Mouse (Mus musculus) cortical plate, adult 2 months (tissue): Measurements from ENCODE around the gene Morn5.

Source experiments
- CTCF ChIP-seq: fragments of 200-500 bp; IDR thresholded peaks from 2 replicates; pipeline ENCODE4 v1.5.1; 2011; ENCODE audit warnings: mild to moderate bottlenecking, control low read depth, low read length; ENCODE audit not compliant: insufficient read depth; ENCODE audit errors: extremely low read depth
- POLR2A ChIP-seq: fragments of 200-500 bp; IDR thresholded peaks from 2 replicates; pipeline ENCODE4 v1.6.1; 2011; ENCODE audit warnings: mild to moderate bottlenecking, low read length, control low read depth; ENCODE audit not compliant: insufficient read depth; ENCODE audit errors: extremely low read depth

- TF ChIP-seq CTCF (no peak), POLR2A (no peak)
Measured at GRCm38 (mm10) chr2:36085041-36085440, 35.8 kb downstream of the Morn5 start.
